Mouse (Mus musculus): ENCODE data around the gene Usp28. TPM values are rescaled to one million over a fixed set of nuclear protein-coding genes. Genes with fewer than 3 reads are reported as not detected.

Gene Usp28
- polyA plus RNA-seq, 1 experiment from 2014 or later: 43.1 TPM

DNA sequence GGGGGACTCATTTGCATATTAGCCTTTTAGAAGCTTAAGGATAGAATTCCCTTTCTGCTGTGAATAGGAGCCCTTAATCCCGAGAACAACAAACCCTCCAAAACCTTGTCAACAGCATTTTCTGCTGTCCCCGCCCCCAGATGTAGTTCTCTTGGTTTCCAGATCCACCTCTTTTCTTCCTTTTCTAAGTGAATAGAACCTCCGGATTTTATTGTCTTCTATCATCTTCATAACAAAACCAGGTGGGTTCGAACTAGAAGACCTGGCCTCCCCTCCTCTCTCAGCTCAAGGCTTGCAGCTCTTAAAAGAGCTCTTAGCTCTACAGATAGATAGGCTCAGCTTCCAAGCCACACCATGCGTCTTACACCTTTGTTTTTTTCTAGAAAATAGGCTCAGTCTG is 6.5 kb downstream of the Usp28 start:
- DNase-seq (ENCODE audit: low spot score) (no peak), ATAC-seq (ENCODE audit: insufficient read depth, low FRiP score, low TSS enrichment) (no peak)
- H3K4me2 ChIP-seq (ENCODE audit: low read depth): no peak overlapping the region
- H3K9me3 ChIP-seq (ENCODE audit: control insufficient read depth, low read length): no peaks in the 10 kb centered on the region
- H3K36me3 ChIP-seq (ENCODE audit: control insufficient read depth, insufficient read depth, low read length): no peaks in the 10 kb centered on the region
- H3K27me3 ChIP-seq (ENCODE audit: control insufficient read depth, insufficient read depth, low read length): no peaks in the 10 kb centered on the region
- H3K9ac ChIP-seq (ENCODE audit: low read length): no peak overlapping the region
- peaks cover 6% of the 10 kb centered on the region for H3K4me1 ChIP-seq (ENCODE audit: control insufficient read depth, insufficient read depth, low read length)
- H3K4me3 ChIP-seq (ENCODE audit: low read depth, low read length): no peak overlapping the region
- 74% methylated on average over 5 of the region's 5 CpGs for WGBS
- H3K27ac ChIP-seq (ENCODE audit: low read depth, low read length): no peak overlapping the region

GRCm38 (mm10) chr9:48994779-48995178 is 9.6 kb downstream of the Usp28 start:
- no peak overlapping the region for H3K9ac ChIP-seq (ENCODE audit: low read length)
- no peaks in the 10 kb centered on the region for H3K27me3 ChIP-seq (ENCODE audit: control insufficient read depth, insufficient read depth, low read length)
- no peak for ATAC-seq (ENCODE audit: insufficient read depth, low FRiP score, low TSS enrichment)
- no peak overlapping the region for H3K4me3 ChIP-seq (ENCODE audit: low read depth, low read length)
- H3K4me2 ChIP-seq (ENCODE audit: low read depth): no peak overlapping the region
- no peaks in the 10 kb centered on the region for H3K36me3 ChIP-seq (ENCODE audit: control insufficient read depth, insufficient read depth, low read length)
- 92% methylated on average over 7 of the region's 7 CpGs for WGBS
- no peak for DNase-seq (ENCODE audit: low spot score)
- no peaks in the 10 kb centered on the region for H3K4me1 ChIP-seq (ENCODE audit: control insufficient read depth, insufficient read depth, low read length)
- no peak overlapping the region for H3K27ac ChIP-seq (ENCODE audit: low read depth, low read length)
- H3K9me3 ChIP-seq (ENCODE audit: control insufficient read depth, low read length): no peaks in the 10 kb centered on the region

DNA sequence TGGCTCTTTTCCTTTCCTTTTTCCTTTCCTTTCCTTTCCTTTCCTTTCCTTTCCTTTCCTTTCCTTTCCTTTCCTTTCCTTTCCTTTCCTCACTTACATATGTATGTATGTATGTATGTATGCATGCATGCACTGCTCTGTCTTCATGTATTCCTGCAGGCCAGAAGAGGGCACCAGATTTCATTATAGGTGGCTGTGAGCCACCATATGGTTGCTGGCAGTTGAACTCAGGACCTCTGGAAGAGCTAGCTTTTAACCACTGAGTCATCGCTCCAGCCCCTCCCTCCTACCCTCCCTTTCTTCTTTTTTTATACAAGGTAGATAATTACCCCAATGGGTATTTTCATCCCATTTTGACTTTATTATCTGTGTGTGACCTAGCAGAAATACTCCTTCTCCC is 10.6 kb downstream of the Usp28 start:
- ATAC-seq (ENCODE audit: insufficient read depth, low FRiP score, low TSS enrichment) (no peak), DNase-seq (ENCODE audit: low spot score) (no peak)
- H3K4me2 ChIP-seq (ENCODE audit: low read depth): no peak overlapping the region
- 95% methylated on average over 1 of the region's 1 CpGs for WGBS
- no peaks in the 10 kb centered on the region for H3K4me1 ChIP-seq (ENCODE audit: control insufficient read depth, insufficient read depth, low read length)
- H3K27ac ChIP-seq (ENCODE audit: low read depth, low read length): no peak overlapping the region
- H3K36me3 ChIP-seq (ENCODE audit: control insufficient read depth, insufficient read depth, low read length): no peaks in the 10 kb centered on the region
- H3K9ac ChIP-seq (ENCODE audit: low read length): no peak overlapping the region
- H3K9me3 ChIP-seq (ENCODE audit: control insufficient read depth, low read length): no peaks in the 10 kb centered on the region
- H3K27me3 ChIP-seq (ENCODE audit: control insufficient read depth, insufficient read depth, low read length): no peaks in the 10 kb centered on the region
- no peak overlapping the region for H3K4me3 ChIP-seq (ENCODE audit: low read depth, low read length)

- no peak overlapping the region for H3K9ac ChIP-seq (ENCODE audit: low read length)
- H3K4me2 ChIP-seq (ENCODE audit: low read depth): no peak overlapping the region
- DNase-seq (ENCODE audit: low spot score) (no peak), ATAC-seq (ENCODE audit: insufficient read depth, low FRiP score, low TSS enrichment) (no peak)
- H3K9me3 ChIP-seq (ENCODE audit: control insufficient read depth, low read length): no peaks in the 10 kb centered on the region
- no peak overlapping the region for H3K4me3 ChIP-seq (ENCODE audit: low read depth, low read length)
- no peak overlapping the region for H3K27ac ChIP-seq (ENCODE audit: low read depth, low read length)
- no peaks in the 10 kb centered on the region for H3K27me3 ChIP-seq (ENCODE audit: control insufficient read depth, insufficient read depth, low read length)
- 79% methylated on average over 6 of the region's 6 CpGs for WGBS
- peaks cover 2% of the 10 kb centered on the region; the same call in 1 of the 2 replicates for H3K36me3 ChIP-seq (ENCODE audit: control insufficient read depth, insufficient read depth, low read length)
- H3K4me1 ChIP-seq (ENCODE audit: control insufficient read depth, insufficient read depth, low read length): no peaks in the 10 kb centered on the region
Observed at GRCm38 (mm10) chr9:48999256-48999655, 14.1 kb downstream of the Usp28 start.

DNA sequence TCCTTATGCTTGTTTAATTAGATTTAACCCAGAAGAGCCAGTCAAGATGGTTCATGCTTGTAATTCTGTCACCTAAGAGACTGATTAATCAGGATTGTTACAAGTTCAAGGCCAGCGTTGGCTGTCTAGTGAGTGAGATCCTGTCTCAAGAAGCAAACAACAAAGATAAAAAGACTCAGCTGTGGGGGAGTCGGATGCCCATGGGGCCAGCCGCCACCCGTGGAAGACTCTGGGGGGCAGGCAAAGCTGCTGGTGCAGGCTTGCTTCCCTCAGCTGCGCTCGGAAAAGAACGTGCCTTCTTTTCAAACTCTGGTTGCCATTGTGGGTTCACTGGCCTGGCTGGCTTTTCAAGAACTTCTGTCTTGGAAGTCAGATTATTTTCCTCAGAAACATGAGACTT is 30.6 kb downstream of the Usp28 start:
- Histone ChIP-seq H3K4me2 (ENCODE audit: low read depth) (no peak overlapping the region), H3K36me3 (ENCODE audit: control insufficient read depth, insufficient read depth, low read length) (peaks cover 8% of the 10 kb centered on the region; the same call in 1 of the 2 replicates), H3K4me3 (ENCODE audit: low read depth, low read length) (no peak overlapping the region), H3K9me3 (ENCODE audit: control insufficient read depth, low read length) (no peaks in the 10 kb centered on the region), H3K9ac (ENCODE audit: low read length) (no peak overlapping the region), H3K4me1 (ENCODE audit: control insufficient read depth, insufficient read depth, low read length) (no peaks in the 10 kb centered on the region), H3K27ac (ENCODE audit: low read depth, low read length) (no peak overlapping the region), H3K27me3 (ENCODE audit: control insufficient read depth, insufficient read depth, low read length) (no peaks in the 10 kb centered on the region)
- ATAC-seq (ENCODE audit: insufficient read depth, low FRiP score, low TSS enrichment) (no peak), DNase-seq (ENCODE audit: low spot score) (no peak)
- WGBS: 78% methylated on average over 7 of the region's 7 CpGs

DNA sequence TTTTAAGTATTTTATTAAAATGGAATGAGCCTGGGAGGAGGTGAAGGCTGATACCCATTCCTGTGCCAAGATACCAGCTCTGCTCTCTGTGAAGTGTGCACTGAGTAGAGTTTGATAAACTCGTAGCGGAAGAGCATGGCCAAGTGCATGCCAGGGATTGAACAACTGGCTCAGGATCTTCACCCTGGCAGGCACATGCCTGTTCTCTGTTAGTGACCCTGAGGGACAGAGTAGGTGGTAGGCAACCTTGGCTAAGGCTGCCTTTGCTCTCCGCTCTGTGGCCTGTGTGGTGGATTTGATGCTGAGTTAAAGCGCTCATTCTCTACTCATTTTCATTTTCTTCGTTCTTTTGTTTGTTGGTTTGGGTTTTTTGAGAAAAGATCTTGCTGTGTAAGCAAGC is 36.1 kb downstream of the Usp28 start:
- 93% methylated on average over 5 of the region's 5 CpGs for WGBS

GRCm38 (mm10) chr9:49023956-49024355 is 38.8 kb downstream of the Usp28 start:
- Histone ChIP-seq H3K9me3 (ENCODE audit: control insufficient read depth, low read length) (no peaks in the 10 kb centered on the region), H3K4me3 (ENCODE audit: low read depth, low read length) (no peak overlapping the region), H3K27me3 (ENCODE audit: control insufficient read depth, insufficient read depth, low read length) (no peaks in the 10 kb centered on the region), H3K36me3 (ENCODE audit: control insufficient read depth, insufficient read depth, low read length) (peaks cover 4% of the 10 kb centered on the region; the same call in 1 of the 2 replicates), H3K9ac (ENCODE audit: low read length) (no peak overlapping the region), H3K27ac (ENCODE audit: low read depth, low read length) (no peak overlapping the region), H3K4me1 (ENCODE audit: control insufficient read depth, insufficient read depth, low read length) (no peaks in the 10 kb centered on the region), H3K4me2 (ENCODE audit: low read depth) (no peak overlapping the region)
- no peak for DNase-seq (ENCODE audit: low spot score)
- no peak for ATAC-seq (ENCODE audit: insufficient read depth, low FRiP score, low TSS enrichment)
- 84% methylated on average over 5 of the region's 5 CpGs for WGBS

More for the DNA sequence above, 36.1 kb downstream of the Usp28 start:
- Histone ChIP-seq H3K9ac (ENCODE audit: low read length) (no peak overlapping the region), H3K4me2 (ENCODE audit: low read depth) (no peak overlapping the region), H3K27me3 (ENCODE audit: control insufficient read depth, insufficient read depth, low read length) (no peaks in the 10 kb centered on the region), H3K27ac (ENCODE audit: low read depth, low read length) (no peak overlapping the region), H3K9me3 (ENCODE audit: control insufficient read depth, low read length) (no peaks in the 10 kb centered on the region), H3K4me3 (ENCODE audit: low read depth, low read length) (no peak overlapping the region), H3K36me3 (ENCODE audit: control insufficient read depth, insufficient read depth, low read length) (0 out of 2 replicates have a peak, but pooled peaks cover 6% of the 10 kb centered on the region), H3K4me1 (ENCODE audit: control insufficient read depth, insufficient read depth, low read length) (no peaks in the 10 kb centered on the region)
- ATAC-seq (ENCODE audit: insufficient read depth, low FRiP score, low TSS enrichment): no peak
- DNase-seq (ENCODE audit: low spot score): no peak

- Histone ChIP-seq H3K27me3 (ENCODE audit: control insufficient read depth, insufficient read depth, low read length) (no peaks in the 10 kb centered on the region), H3K4me3 (ENCODE audit: low read depth, low read length) (no peak overlapping the region), H3K27ac (ENCODE audit: low read depth, low read length) (no peak overlapping the region), H3K9ac (ENCODE audit: low read length) (no peak overlapping the region), H3K36me3 (ENCODE audit: control insufficient read depth, insufficient read depth, low read length) (peaks cover 4% of the 10 kb centered on the region; the same call in 1 of the 2 replicates), H3K4me2 (ENCODE audit: low read depth) (no peak overlapping the region), H3K9me3 (ENCODE audit: control insufficient read depth, low read length) (no peaks in the 10 kb centered on the region), H3K4me1 (ENCODE audit: control insufficient read depth, insufficient read depth, low read length) (no peaks in the 10 kb centered on the region)
- no peak for ATAC-seq (ENCODE audit: insufficient read depth, low FRiP score, low TSS enrichment)
- no peak for DNase-seq (ENCODE audit: low spot score)
- WGBS: 76% methylated on average over 2 of the region's 2 CpGs
Observed at GRCm38 (mm10) chr9:49024529-49024928, 39.4 kb downstream of the Usp28 start.

GRCm38 (mm10) chr9:49034764-49035163 is 49.6 kb downstream of the Usp28 start:
- DNase-seq (ENCODE audit: low spot score) (no peak), ATAC-seq (ENCODE audit: insufficient read depth, low FRiP score, low TSS enrichment) (no peak)
- Histone ChIP-seq H3K4me2 (ENCODE audit: low read depth) (no peak overlapping the region), H3K27ac (ENCODE audit: low read depth, low read length) (no peak overlapping the region), H3K4me1 (ENCODE audit: control insufficient read depth, insufficient read depth, low read length) (no peaks in the 10 kb centered on the region), H3K9ac (ENCODE audit: low read length) (no peak overlapping the region), H3K27me3 (ENCODE audit: control insufficient read depth, insufficient read depth, low read length) (no peaks in the 10 kb centered on the region), H3K9me3 (ENCODE audit: control insufficient read depth, low read length) (no peaks in the 10 kb centered on the region), H3K36me3 (ENCODE audit: control insufficient read depth, insufficient read depth, low read length) (peaks cover 11% of the 10 kb centered on the region; the same call in 1 of the 2 replicates), H3K4me3 (ENCODE audit: low read depth, low read length) (no peak overlapping the region)
- 94% methylated on average over 4 of the region's 4 CpGs for WGBS

Measured in neural tube, embryonic 11.5 days (tissue).